Mouse (Mus musculus) lung, postnatal 10 days (tissue): ENCODE results near the gene Morc2a.

ENCODE experiments used
- DNase-seq: peaks from one replicate; pipeline ENCODE4 v3.0.0; 2021

The Morc2a gene

DNA sequence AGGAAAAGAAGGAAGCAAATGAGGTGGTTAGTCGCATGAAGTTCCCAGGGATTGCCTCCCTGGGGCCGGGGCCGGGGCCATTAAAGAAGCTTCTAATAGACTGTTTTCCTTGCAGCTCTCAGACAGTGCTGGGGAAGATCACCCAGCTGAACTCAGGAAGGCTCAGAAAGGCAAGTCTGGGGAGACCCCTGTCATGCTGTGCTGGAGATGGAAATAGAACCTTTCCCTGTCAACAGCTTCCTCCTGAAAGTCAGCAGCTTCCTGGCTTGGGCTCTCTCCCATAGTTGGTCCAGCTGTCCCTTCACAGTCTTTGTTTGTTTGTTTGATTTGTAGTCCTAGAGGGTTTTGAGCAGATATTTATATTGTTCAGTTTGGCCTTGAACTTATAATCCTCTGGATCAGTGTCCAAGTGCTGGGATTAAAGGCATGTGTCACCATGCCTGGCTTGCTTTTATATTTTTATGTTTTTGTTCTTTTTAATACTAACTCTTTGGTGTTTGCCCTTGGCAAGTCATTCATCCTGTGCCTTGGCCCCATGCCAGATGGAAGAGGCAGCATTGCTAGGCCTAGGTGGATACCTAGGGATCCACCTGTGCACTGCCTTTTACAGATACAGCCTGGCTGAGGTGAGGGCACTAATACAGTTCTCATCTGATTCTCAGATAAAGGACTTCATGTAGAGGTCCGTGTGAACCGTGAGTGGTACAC lies 35.9 kb downstream of the Morc2a start:
- DNase-seq, result no peak

DNA sequence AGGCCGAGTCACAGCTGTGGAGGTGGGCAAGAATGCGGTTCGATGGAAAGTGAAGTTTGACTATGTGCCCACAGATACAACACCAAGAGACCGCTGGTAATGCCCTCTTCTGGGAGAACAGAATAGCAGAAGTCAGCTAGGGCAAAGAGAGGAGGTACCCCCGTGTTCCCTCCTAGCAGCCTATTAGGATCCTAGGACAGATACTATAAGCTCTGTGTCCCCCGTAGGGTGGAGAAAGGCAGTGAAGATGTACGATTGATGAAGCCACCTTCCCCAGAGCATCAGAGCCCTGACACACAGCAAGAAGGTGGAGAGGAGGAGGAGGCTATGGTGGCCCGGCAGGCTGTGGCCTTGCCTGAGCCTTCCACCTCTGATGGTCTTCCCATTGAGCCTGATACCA lies 36.4 kb downstream of the Morc2a start:
- DNase-seq, result no peak

DNA sequence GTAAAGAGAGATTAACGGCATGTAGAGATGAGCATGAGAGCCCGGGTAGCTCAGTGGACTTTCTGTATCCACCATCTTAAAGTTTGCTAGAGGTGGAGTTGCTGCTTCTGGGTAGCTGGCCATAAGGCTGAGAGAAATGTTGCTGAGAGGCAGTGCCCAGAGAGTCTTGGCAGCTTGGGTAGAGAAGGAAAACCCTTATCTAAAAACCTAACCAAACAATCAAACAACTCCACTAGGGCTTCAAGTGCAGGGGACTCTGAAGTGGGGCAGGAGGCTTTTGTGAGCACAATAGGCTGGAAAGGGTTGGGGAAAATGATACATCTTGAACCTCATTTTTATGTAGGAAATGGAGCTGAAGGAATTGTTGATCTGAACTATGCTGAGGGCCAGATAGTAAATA lies 37.3 kb downstream of the Morc2a start:
- DNase-seq, result no peak

DNA sequence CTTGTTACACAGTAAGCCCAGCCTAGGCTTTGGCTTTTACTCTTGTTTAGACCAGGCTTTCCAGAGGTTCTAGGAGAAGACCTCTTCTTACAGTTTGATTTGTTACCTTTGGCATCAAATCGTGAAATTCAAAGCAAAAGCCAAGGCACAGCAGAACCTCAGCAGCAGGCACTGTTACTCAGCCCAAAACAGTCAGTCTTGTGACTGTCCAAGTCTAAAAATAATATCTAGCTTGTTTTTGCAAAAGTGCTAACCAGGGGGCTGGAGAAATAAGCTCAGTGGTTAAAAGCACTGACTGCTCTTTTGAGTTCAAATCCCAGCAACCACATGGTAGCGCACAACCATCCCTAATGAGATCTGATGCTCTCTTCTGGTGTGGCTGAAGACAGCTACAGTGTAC lies 37.9 kb downstream of the Morc2a start:
- DNase-seq, result no peak

DNA sequence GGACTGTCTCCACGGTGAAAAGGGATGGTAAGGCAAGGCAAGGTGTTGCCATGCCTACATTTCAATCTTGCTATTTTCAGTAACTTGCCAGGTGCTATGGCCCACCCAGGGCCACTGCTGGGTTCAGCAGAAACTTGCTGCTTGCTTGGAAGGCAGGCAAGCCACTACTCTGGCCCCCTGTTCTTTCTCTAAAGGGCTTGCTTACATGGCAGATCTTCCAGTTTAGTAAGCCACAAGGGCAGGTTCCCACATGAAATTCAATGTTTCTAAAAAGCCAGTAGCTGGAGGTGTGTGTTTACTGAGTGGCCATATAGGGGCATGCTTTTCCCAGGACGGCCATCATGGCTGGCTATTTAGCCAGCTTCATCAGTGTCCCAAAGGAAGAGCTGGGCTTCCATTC lies 42.8 kb downstream of the Morc2a start:
- no peak for DNase-seq

DNA sequence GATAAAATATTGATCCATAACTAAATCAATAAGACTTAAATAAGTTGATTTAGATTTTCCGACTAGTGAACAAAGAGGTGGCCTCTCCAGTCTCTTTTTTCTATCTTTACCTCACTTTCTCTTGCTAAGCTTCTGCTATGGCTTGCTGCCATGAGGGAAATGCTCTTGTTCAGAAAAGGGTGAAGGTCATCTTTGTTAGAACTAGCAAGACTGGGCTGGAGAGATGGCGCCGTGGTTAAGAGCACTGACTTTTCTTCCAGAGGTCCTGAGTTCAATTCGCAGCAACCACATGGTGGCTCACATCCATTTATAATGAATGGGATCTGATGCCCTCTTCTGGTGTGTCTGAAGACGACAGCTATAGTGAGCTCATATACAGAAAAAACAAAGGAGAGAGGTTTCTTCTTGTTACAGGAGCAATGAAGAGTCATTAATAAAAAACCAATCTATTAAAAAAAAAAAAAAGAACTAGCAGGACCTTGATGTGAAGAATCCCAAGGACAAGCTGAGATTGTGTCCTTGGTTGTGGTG lies 47.2 kb downstream of the Morc2a start:
- no peak for DNase-seq

DNA sequence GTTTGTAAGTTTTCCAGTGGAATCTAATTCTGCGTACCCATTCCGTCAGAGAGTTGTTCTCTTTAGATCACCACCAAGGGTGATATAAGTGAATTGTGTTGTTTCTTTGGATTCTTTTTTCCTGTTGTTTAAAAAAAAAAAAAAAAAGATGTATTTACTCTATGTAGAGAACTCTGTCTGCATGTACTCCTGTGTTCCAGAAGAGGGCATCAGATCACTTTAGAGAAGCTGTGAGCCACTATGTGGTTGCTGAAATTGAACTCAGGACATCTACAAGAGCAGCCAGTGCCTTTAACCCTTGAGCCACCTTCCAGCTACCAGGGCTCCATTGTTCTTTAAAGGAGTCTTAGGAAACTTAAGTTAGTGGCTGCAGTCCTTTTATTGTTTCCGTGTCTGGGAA lies 48.5 kb downstream of the Morc2a start:
- DNase-seq, result no peak

DNA sequence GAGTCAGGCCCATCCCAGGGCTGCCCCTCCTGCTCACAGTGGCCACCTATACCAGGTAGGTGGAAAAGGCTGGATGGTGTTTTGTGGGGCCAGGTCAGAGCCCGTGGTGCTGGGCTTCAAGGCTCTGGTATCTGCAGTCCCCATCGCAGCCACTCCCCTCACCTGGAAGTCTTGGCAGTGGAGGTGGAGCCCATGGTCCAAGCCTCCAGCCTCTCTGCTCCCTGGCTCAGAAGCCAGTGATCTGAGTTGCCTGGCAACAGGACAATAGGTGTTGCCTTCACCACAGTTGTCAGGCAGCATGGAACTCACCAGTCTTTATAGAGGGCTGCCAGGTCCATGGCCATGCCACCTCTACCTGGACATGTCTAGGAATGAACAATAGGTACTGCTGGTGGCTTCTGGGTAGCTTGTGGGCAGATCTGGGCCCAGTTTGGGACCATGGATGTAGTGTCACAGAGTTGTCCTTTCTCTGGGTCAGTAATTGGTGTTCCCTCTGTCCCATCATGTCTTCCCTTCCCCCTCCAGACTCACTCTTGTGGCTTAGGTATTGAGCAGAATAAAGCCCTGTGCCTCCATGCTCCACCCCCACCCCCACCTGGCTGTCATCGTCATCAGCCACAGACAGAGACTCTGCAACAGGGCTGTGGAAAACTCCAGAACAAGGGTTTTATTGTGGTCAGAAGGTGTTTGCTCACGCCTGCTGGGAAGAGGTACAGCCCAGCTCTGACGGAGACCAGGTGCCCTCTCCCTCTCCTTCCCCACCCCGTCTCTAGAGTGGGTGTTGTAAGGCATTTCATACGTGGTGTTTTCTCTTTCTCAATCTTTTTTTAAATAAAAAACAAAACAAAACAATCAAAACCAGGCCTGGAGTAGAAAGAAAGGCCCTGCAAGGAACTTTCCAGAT lies 54.4 kb downstream of the Morc2a start:
- no peak for DNase-seq

DNA sequence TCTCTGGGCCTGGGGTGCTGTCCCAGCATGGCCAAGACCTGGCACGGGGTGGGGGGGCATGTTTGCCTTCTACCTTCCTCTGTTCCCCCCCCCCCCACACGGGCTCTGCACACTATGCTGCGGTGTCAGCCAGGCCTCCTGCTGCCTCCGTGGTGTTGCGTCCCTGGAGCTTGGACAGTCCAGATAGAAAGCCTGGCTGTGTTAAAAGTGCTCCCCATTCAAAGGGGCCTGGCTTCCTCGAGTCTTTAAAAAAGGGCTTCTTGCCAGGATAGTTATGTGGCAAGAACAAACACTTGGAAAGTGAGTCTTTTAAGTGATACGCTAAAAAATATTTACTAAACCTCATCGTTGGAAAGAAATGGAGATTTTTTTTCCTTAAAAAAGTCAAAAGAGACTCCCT lies 55.4 kb downstream of the Morc2a start:
- DNase-seq, result no peak

DNA sequence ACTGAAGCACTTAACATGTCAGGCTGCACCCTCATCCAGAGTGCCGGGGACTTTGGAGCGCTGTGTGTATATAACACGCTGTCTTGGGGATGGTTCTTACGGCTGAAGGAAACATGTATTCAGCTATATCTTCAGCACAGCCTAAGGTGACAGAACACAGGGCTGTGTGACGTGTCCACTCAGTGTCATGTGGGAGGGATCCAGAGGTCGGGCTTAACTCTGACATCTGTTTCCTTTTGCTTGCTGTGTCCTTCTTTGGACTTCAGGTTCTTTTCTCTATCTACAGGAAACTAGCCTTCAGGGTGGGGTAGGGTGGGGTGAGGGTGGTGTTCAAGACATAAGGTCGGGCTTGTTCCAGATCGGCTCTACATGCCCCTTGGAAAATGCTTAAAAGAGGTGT lies 58.1 kb downstream of the Morc2a start:
- no peak for DNase-seq

DNA sequence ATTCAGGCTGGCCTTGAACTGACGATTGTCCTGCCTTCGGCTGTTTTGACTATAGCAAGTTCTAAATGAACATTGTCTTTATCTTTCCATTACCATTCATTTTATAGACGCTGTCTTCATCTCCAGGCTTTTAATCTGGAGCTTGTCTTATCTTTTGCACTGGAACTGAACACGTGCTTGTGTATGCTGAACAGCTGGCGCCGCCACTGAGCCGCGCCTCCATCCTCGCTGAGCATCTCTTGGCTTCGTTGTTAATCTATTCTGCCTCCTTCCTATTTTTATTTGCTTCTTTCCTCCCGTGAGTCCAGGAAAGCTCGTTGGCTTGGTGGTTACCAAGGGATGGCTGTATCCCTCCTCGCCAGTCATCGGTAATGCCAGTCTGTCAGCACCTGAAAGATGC lies 61.2 kb downstream of the Morc2a start:
- no peak for DNase-seq

DNA sequence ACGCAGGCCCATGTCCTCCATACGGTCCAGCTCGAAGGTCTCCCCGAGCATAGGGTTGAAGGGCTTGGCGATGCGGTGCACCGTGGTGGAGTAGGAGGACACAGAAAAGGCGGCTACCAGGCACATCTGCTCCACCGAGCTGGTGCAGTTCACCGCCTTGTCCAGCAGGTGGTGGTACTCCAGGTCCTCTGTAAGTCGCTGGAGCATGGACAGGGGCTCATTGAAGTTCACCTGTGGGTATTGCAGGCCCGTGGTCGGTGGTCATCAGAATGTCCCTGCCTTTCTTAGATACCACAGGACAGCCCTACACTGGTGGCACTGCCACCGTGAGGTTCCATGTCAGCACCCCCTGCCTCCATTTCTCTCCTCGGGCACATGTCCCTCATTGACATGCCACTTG lies 65.5 kb downstream of the Morc2a start:
- peak; percentile 67 for DNase-seq

DNA sequence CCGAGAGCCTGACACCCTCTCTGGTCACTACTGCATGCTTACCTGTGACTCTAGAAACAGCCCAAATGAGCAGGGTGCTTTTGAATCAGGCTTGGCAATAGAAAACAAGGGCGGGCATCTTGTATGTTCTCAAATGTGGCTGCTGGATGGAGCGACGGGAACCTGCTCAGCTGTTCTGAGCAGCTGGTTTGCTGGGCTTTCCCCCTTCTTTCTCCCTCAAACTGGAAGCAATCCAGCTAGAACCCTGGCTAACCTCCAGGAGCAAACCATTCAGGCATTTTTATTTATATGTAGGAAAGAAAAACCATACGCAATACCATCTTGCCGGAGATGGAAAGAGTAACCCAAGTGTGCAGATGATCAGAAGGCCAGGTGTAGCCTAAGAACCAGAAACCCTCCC lies 67.7 kb downstream of the Morc2a start:
- no peak for DNase-seq

DNA sequence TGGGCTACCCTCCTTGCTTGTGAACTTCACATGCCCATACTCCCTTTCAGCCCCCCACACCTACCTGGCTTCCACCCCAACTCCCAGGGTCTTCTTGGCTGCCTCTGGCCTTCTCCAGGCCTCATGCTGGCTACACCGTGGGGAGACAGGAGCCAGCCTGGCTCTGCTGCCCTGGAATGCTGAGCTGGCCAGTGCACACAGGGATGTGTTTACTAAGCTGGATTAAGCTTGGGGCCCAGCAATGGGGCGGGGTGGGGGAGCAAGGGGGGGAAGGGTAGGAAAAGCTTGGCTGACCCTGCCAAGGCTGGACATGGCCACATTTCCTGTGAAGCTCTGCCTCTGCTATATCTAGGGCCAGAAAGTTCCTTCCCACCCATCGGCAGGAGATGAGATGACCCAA lies 73.0 kb downstream of the Morc2a start:
- DNase-seq, result no peak

DNA sequence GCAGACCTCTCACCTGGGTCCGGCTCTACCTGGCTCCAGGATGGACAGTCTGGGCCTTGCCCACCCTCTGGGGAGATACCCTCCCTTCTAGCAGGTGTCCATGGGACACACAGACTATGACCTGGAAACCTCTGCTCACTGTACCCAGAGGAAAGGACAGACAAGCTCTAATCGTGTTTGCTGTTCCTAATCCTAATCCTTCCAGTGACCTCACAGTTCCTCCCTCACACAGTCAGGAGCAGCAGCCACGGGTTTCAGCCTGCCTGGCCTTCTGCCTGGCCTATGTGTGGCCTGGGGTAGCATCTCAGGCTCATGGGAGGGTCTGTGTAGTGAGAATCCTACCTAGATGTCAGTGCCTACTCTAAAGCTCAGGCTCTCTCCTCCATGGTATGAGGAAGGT lies 73.9 kb downstream of the Morc2a start:
- no peak for DNase-seq

DNA sequence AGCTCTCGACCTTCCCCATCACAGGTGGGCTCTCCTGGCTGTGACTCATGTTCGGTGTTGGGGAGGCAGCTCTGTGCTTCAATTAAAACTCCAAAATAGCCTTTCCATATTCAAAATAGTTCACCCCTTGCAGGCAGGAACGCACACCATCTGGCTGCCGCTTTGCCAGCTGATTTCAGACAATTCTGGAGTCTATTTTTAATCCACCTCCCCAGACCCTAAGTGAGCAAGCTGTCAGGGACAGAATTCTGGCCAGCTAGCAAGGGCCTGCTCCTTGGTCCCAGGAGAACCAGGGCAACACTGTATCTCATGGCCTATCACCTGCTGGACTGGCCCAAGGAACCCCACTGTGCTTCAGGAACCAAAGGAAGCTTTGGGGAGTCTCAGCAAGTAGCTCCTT lies 74.9 kb downstream of the Morc2a start:
- DNase-seq, result no peak

DNA sequence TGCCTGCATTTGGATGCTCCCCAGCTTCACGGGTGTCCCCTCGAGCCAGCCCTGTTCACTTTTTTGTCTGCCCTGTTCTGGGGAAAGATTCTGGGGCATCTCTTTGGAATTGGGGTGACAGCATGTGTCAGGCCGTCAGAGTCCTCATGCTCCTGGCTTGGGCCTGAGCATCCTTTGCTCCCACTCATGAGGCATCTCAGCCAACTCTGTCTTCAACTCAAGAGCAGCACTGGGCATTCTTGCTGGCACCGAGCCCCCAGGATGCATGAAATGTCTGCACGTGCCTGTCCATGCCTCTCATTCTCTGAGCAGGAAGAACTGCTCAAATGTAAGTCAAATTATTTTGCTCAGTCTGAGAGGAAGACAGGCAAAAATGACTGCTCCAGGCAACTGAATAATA lies 75.7 kb downstream of the Morc2a start:
- no peak for DNase-seq

DNA sequence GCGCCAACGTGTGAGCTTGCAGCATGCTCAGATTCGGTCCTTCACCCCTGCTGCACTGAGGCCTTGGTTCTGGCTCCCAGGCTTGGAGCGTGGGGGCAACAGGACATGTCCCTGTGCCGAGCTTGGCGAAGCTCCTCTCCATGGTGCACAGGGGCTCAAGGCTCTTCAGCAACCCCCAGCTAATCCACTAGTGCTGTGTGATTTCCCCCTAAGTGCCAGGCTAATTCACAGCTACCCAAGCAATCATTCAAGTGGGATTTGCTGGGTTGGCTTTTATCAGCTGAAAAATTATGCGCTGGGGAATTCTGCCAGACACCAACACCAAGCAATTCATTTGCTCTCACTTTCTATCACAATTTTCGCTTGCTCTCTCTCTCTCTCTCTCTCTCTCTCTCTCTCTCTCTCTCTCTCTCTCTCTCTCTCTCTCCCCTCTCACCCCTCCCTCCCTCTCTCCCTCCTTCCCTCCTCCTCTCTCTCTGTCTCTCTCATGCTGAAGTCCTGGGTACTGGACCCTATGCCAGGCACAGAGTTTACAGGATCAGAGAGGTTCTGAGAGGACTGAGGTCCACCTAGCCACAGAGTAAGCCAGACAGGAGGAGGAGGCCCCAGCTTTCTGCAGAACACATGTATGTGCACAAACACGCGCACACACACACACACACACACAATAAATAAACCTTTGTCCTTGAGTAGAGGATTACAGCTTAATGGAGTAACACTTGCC lies 76.5 kb downstream of the Morc2a start:
- DNase-seq, result no peak

DNA sequence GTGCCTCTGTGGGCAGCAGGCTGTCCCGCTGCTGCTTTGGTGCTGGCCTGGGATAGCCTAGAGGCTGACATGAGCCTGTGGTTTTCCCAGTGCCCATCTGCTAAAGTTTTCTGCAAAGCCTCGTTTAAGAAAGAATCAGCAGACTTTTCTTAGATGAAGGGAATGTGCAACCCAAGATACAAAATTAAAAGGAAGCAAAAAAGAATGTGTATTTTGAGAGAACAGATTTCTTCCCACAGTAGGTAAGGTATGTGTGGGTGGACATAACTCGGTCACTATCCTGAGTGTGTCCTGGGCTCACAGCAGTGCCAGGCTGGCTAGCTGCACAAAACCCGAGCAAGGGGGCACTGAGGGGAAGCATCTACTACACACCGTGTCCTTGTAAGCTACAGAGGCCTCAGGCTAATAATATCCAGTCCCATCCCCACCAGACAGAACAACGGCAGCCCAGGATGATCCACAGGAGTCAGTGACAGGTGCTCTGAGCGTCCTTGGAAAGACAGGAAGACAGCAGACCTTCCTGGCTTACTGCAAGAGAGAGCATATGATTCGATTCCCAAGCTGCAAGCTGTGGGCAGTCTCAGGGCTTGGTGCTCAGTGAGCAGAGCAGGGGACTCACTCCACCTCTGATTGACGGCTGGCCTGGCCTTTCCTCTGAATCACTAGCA lies 78.6 kb downstream of the Morc2a start:
- no peak for DNase-seq

DNA sequence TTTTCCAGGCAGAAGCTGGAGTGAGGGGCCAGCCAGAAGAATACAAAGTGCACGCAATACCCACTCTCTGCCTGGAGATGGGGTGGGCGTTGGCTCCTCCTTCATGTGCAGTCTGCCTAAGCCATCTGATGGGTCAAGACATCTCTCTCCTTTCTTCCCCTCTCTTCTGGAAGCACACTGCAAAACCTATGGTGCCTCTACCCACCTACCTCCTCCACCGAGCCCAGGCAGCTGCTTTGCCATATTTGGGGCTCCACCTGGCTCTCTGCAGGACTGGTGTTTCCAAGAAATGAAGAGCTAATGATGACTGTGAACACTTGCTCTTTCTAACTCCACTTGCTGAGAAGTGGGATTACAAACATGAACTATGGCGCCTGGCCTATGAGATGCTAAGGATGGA lies 82.5 kb downstream of the Morc2a start:
- no peak for DNase-seq

DNA sequence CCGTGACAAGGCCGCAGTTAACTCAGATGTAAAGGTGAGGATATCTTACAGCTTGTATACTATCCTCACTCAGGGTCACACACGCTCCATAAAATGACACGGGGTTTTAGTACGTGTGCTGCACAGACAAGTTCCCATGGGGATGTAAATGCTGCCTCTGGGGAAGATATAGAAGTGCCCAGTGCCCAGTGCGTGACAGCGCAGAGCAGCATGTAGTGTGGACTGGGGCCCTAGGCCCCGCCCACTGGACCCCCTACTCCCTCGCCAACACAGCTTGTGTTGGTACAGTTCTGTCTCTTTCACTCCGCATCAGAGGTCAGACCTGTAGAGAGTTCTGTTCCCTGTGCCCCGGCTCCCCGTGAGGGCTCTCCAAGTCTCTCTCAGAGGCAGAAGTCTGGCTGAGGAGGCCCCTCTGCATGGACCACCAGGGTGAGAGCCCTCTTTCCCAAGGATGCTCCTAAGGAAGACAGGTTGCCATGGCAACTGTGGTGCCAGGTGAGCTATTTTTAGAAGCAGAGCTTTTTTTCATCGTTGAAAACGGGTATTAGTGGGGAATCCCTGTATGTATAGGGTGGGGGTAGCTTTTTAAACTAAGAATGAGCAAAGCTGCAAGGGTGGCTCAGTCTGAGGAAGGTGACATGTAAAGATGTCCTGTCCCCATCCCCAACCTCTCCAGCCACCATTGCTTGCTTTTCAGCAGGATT lies 85.1 kb downstream of the Morc2a start:
- DNase-seq, result no peak

DNA sequence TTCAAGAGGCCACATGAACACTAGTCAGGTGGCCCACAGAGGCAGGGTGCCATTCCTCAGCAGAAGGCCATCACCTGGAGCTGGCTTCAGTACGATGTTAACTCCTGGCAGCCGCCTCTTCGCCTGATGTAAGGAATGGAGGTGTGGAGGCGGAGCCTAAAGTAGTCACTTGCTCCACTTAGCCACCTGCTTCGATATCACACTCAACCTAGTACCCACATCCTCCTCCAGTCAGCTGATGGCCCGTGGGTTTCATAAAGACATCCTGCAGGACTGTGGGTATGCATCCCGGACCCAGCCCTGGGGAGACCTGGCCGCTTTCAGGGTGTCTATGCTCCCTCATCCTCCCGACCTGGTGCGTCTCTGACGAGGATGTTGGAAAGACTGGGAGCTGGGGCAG lies 86.7 kb downstream of the Morc2a start:
- no peak for DNase-seq
